Mouse (Mus musculus) midbrain, embryonic 11.5 days (tissue): ENCODE results near the gene Sema5b. TPM values are rescaled to one million over a fixed set of nuclear protein-coding genes. Genes with fewer than 3 reads are reported as not detected.
"Not testable (repeated sequence)": the region's sequence is repeated elsewhere in the genome, so short reads cannot be mapped to it uniquely, and the experiment has no call there.

Experiments
- ATAC-seq: fragments of 200-750 bp; cut with Nextera tagmentation; 2 replicates; pipeline ENCODE4 v1.8.0; 2017; ENCODE audit warnings: moderate TSS enrichment, moderate library complexity; ENCODE audit not compliant: low FRiP score
- DNase-seq: peaks from one replicate; pipeline ENCODE4 v3.0.0; 2015; ENCODE audit warnings: low spot score; ENCODE audit errors: missing footprints
- H3K27ac ChIP-seq: fragments of 300-500 bp; sonication (generic); 2 replicates; pipeline ENCODE4 v1.5.1; 2014; ENCODE audit warnings: low read depth, low read length
- H3K27me3 ChIP-seq: fragments of 300-500 bp; sonication (generic); 2 replicates; pipeline ENCODE4 v1.6.1; 2014; ENCODE audit warnings: mild to moderate bottlenecking, low read length, moderate library complexity, mixed read lengths; ENCODE audit not compliant: control insufficient read depth, insufficient read depth
- H3K36me3 ChIP-seq: fragments of 300-500 bp; sonication (generic); 2 replicates; pipeline ENCODE4 v1.6.1; 2014; ENCODE audit warnings: mild to moderate bottlenecking, low read length, moderate library complexity, mixed read lengths; ENCODE audit not compliant: control insufficient read depth, insufficient read depth
- H3K4me1 ChIP-seq: fragments of 300-500 bp; sonication (generic); 2 replicates; pipeline ENCODE4 v1.6.1; 2014; ENCODE audit warnings: low read length; ENCODE audit not compliant: control insufficient read depth, insufficient read depth
- H3K4me2 ChIP-seq: fragments of 300-500 bp; sonication (generic); 2 replicates; pipeline ENCODE4 v1.6.1; 2014; ENCODE audit warnings: mild to moderate bottlenecking, moderate library complexity
- H3K4me3 ChIP-seq: fragments of 300-500 bp; sonication (generic); 2 replicates; pipeline ENCODE4 v1.5.1; 2014; ENCODE audit warnings: low read depth, low read length
- H3K9ac ChIP-seq: fragments of 300-500 bp; sonication (generic); 2 replicates; pipeline ENCODE4 v1.6.1; 2014; ENCODE audit warnings: low read length
- H3K9me3 ChIP-seq: fragments of 300-500 bp; sonication (generic); 2 replicates; pipeline ENCODE4 v1.6.1; 2016; ENCODE audit warnings: low read length; ENCODE audit not compliant: control insufficient read depth
- WGBS: fragments of 180-500 bp; shearing (Covaris S2); extraction: QIAGEN DNeasy Blood & Tissue Kit; methylation state at CpG from one replicate; pipeline ENCODE4 v1.1.7; 2014; 5-methylcytosine and 5-hydroxymethylcytosine counted together
- polyA plus RNA-seq: library from polyadenylated mRNA; unstranded; fragments of >200 nt; fragmentation: Nextera tagmentation; extraction: Ambion mirVana; gene quantifications from 2 replicates; pipeline ENCODE4 v1.2.1, GENCODE M21; 2014

The Sema5b gene
- polyA plus RNA-seq, 1 experiment from 2014 or later, result 31.1 TPM

- ATAC-seq (peak; percentile 88), DNase-seq (peak; percentile 92)
- Histone ChIP-seq H3K4me2 (peak overlapping the region; percentile 24; the same call in 1 of the 2 replicates), H3K9me3 (no peaks in the 10 kb centered on the region), H3K27me3 (no peaks in the 10 kb centered on the region), H3K36me3 (no peaks in the 10 kb centered on the region; the same call in 1 of the 2 replicates), H3K4me3 (no peak overlapping the region), H3K4me1 (peaks cover 46% of the 10 kb centered on the region), H3K9ac (no peak overlapping the region), H3K27ac (peak overlapping the region; percentile 66)
- WGBS, result 51% methylated on average over 22 of the region's 22 CpGs
These were observed 23.4 kb downstream of the Sema5b start for GRCm38 (mm10) chr16:35564246-35564905.

GRCm38 (mm10) chr16:35565601-35566000 lies 24.7 kb downstream of the Sema5b start:
- WGBS, result 96% methylated on average over 5 of the region's 5 CpGs
- peaks cover 52% of the 10 kb centered on the region for H3K4me1 ChIP-seq
- H3K4me2 ChIP-seq, H3K9me3 ChIP-seq, H3K36me3 ChIP-seq, H3K9ac ChIP-seq, H3K27ac ChIP-seq, H3K27me3 ChIP-seq, H3K4me3 ChIP-seq, ATAC-seq, DNase-seq: not testable (repeated sequence)

GRCm38 (mm10) chr16:35568225-35568880 lies 27.4 kb downstream of the Sema5b start:
- Histone ChIP-seq H3K9me3 (no peaks in the 10 kb centered on the region), H3K4me3 (no peak overlapping the region), H3K27ac (no peak overlapping the region; the same call in 1 of the 2 replicates), H3K4me2 (no peak overlapping the region), H3K27me3 (no peaks in the 10 kb centered on the region), H3K9ac (no peak overlapping the region), H3K36me3 (no peaks in the 10 kb centered on the region), H3K4me1 (peaks cover 63% of the 10 kb centered on the region)
- 53% methylated on average over 15 of the region's 15 CpGs for WGBS
- no peak for ATAC-seq
- peak; percentile 90 for DNase-seq

GRCm38 (mm10) chr16:35569347-35569746 lies 28.4 kb downstream of the Sema5b start:
- no peaks in the 10 kb centered on the region for H3K36me3 ChIP-seq
- no peak overlapping the region for H3K4me3 ChIP-seq
- ATAC-seq (peak; percentile 3; the same call in 1 of the 2 replicates), DNase-seq (no peak)
- no peaks in the 10 kb centered on the region for H3K9me3 ChIP-seq
- no peak overlapping the region for H3K9ac ChIP-seq
- no peaks in the 10 kb centered on the region for H3K27me3 ChIP-seq
- no peak overlapping the region for H3K4me2 ChIP-seq
- H3K27ac ChIP-seq, result no peak overlapping the region; the same call in 1 of the 2 replicates
- peaks cover 57% of the 10 kb centered on the region for H3K4me1 ChIP-seq
- 67% methylated on average over 2 of the region's 2 CpGs for WGBS

- Histone ChIP-seq H3K36me3 (no peaks in the 10 kb centered on the region), H3K27ac (no peak overlapping the region; the same call in 1 of the 2 replicates), H3K4me2 (no peak overlapping the region), H3K9ac (no peak overlapping the region), H3K4me3 (no peak overlapping the region), H3K9me3 (no peaks in the 10 kb centered on the region), H3K27me3 (no peaks in the 10 kb centered on the region), H3K4me1 (peaks cover 53% of the 10 kb centered on the region)
- 36% methylated on average over 9 of the region's 9 CpGs for WGBS
- peak; percentile 60; the same call in 1 of the 2 replicates for ATAC-seq
- peak; percentile 88 for DNase-seq
These were observed 28.8 kb downstream of the Sema5b start for GRCm38 (mm10) chr16:35569758-35570157.

- WGBS, result 33% methylated on average over 12 of the region's 12 CpGs
- no peaks in the 10 kb centered on the region for H3K9me3 ChIP-seq
- H3K27me3 ChIP-seq, result no peaks in the 10 kb centered on the region
- H3K4me1 ChIP-seq, result peaks cover 54% of the 10 kb centered on the region
- 0 out of 2 replicates have a peak overlapping the region, but pooled peaks have one; percentile 3 for H3K4me2 ChIP-seq
- peak; percentile 83 for DNase-seq
- H3K9ac ChIP-seq, result no peak overlapping the region
- no peak overlapping the region for H3K4me3 ChIP-seq
- H3K36me3 ChIP-seq, result no peaks in the 10 kb centered on the region
- ATAC-seq, result no peak
- H3K27ac ChIP-seq, result no peak overlapping the region; the same call in 1 of the 2 replicates
These were observed 29.7 kb downstream of the Sema5b start for GRCm38 (mm10) chr16:35570627-35571026.

GRCm38 (mm10) chr16:35573586-35573985 lies 32.6 kb downstream of the Sema5b start:
- WGBS, result 97% methylated on average over 3 of the region's 3 CpGs
- DNase-seq (no peak), ATAC-seq (no peak)
- Histone ChIP-seq H3K9ac (no peak overlapping the region), H3K9me3 (no peaks in the 10 kb centered on the region), H3K4me3 (no peak overlapping the region), H3K27ac (no peak overlapping the region), H3K4me1 (peaks cover 37% of the 10 kb centered on the region), H3K36me3 (no peaks in the 10 kb centered on the region), H3K27me3 (no peaks in the 10 kb centered on the region), H3K4me2 (no peak overlapping the region)

GRCm38 (mm10) chr16:35577181-35577941 lies 36.4 kb downstream of the Sema5b start:
- Histone ChIP-seq H3K9ac (no peak overlapping the region), H3K4me1 (peaks cover 35% of the 10 kb centered on the region), H3K4me3 (no peak overlapping the region), H3K4me2 (no peak overlapping the region), H3K36me3 (no peaks in the 10 kb centered on the region), H3K27ac (no peak overlapping the region), H3K27me3 (no peaks in the 10 kb centered on the region), H3K9me3 (no peaks in the 10 kb centered on the region)
- 95% methylated on average over 11 of the region's 11 CpGs for WGBS
- ATAC-seq (no peak), DNase-seq (no peak)
